Mouse (Mus musculus): ENCODE measurements around the gene Gabrb2. TPM values are rescaled to one million over a fixed set of nuclear protein-coding genes. Genes with fewer than 3 reads are reported as not detected.

The Gabrb2 gene
- polyA plus RNA-seq, 1 experiment from 2014 or later: 4.2 TPM

- Histone ChIP-seq H3K4me3 (replicated peaks; ENCODE audit: low read length) (no peak overlapping the region), H3K4me1 (ENCODE audit: control insufficient read depth, insufficient read depth, low read length) (no peaks in the 10 kb centered on the region), H3K4me2 (ENCODE audit: low read depth, low read length) (no peak overlapping the region), H3K9me3 (replicated peaks; ENCODE audit: control insufficient read depth, low read length) (no peaks in the 10 kb centered on the region), H3K27ac (ENCODE audit: low read length) (no peak overlapping the region), H3K36me3 (ENCODE audit: control insufficient read depth, insufficient read depth, low read length) (no peaks in the 10 kb centered on the region), H3K9ac (ENCODE audit: low read length) (no peak overlapping the region), H3K27me3 (ENCODE audit: control insufficient read depth, insufficient read depth, low read length) (no peaks in the 10 kb centered on the region)
- no peak for ATAC-seq (ENCODE audit: insufficient read depth, low FRiP score)
Measured at GRCm38 (mm10) chr11:42431495-42431894, 11.9 kb downstream of the Gabrb2 start.

GRCm38 (mm10) chr11:42438978-42439377 is 19.4 kb downstream of the Gabrb2 start:
- Histone ChIP-seq H3K36me3 (ENCODE audit: control insufficient read depth, insufficient read depth, low read length) (no peaks in the 10 kb centered on the region), H3K27me3 (ENCODE audit: control insufficient read depth, insufficient read depth, low read length) (no peaks in the 10 kb centered on the region), H3K9ac (ENCODE audit: low read length) (no peak overlapping the region), H3K4me2 (ENCODE audit: low read depth, low read length) (no peak overlapping the region), H3K4me1 (ENCODE audit: control insufficient read depth, insufficient read depth, low read length) (no peaks in the 10 kb centered on the region), H3K9me3 (replicated peaks; ENCODE audit: control insufficient read depth, low read length) (no peaks in the 10 kb centered on the region), H3K27ac (ENCODE audit: low read length) (no peak overlapping the region), H3K4me3 (replicated peaks; ENCODE audit: low read length) (no peak overlapping the region)
- whole genome bisulfite sequencing: 84% methylated on average over 2 of the region's 2 CpGs
- no peak for ATAC-seq (ENCODE audit: insufficient read depth, low FRiP score)

- H3K4me1 ChIP-seq (ENCODE audit: control insufficient read depth, insufficient read depth, low read length): no peaks in the 10 kb centered on the region
- H3K27me3 ChIP-seq (ENCODE audit: control insufficient read depth, insufficient read depth, low read length): no peaks in the 10 kb centered on the region
- no peaks in the 10 kb centered on the region for H3K9me3 ChIP-seq (replicated peaks; ENCODE audit: control insufficient read depth, low read length)
- H3K4me2 ChIP-seq (ENCODE audit: low read depth, low read length): no peak overlapping the region
- no peak overlapping the region for H3K4me3 ChIP-seq (replicated peaks; ENCODE audit: low read length)
- no peaks in the 10 kb centered on the region for H3K36me3 ChIP-seq (ENCODE audit: control insufficient read depth, insufficient read depth, low read length)
- no peak for ATAC-seq (ENCODE audit: insufficient read depth, low FRiP score)
- no peak overlapping the region for H3K9ac ChIP-seq (ENCODE audit: low read length)
- no peak overlapping the region for H3K27ac ChIP-seq (ENCODE audit: low read length)
Measured at GRCm38 (mm10) chr11:42443641-42444040, 24.1 kb downstream of the Gabrb2 start.

- ATAC-seq (ENCODE audit: insufficient read depth, low FRiP score): no peak
- no peak overlapping the region for H3K27ac ChIP-seq (ENCODE audit: low read length)
- H3K27me3 ChIP-seq (ENCODE audit: control insufficient read depth, insufficient read depth, low read length): no peaks in the 10 kb centered on the region
- 71% methylated on average over 4 of the region's 4 CpGs for whole genome bisulfite sequencing
- H3K9me3 ChIP-seq (replicated peaks; ENCODE audit: control insufficient read depth, low read length): no peaks in the 10 kb centered on the region
- H3K4me2 ChIP-seq (ENCODE audit: low read depth, low read length): no peak overlapping the region
- no peak overlapping the region for H3K9ac ChIP-seq (ENCODE audit: low read length)
- H3K4me3 ChIP-seq (replicated peaks; ENCODE audit: low read length): no peak overlapping the region
- no peaks in the 10 kb centered on the region for H3K4me1 ChIP-seq (ENCODE audit: control insufficient read depth, insufficient read depth, low read length)
- H3K36me3 ChIP-seq (ENCODE audit: control insufficient read depth, insufficient read depth, low read length): no peaks in the 10 kb centered on the region
Measured at GRCm38 (mm10) chr11:42448929-42449328, 29.4 kb downstream of the Gabrb2 start.

GRCm38 (mm10) chr11:42464136-42464535 is 44.6 kb downstream of the Gabrb2 start:
- Histone ChIP-seq H3K4me1 (ENCODE audit: control insufficient read depth, insufficient read depth, low read length) (no peaks in the 10 kb centered on the region), H3K9ac (ENCODE audit: low read length) (no peak overlapping the region), H3K4me3 (replicated peaks; ENCODE audit: low read length) (no peak overlapping the region), H3K36me3 (ENCODE audit: control insufficient read depth, insufficient read depth, low read length) (no peaks in the 10 kb centered on the region), H3K9me3 (replicated peaks; ENCODE audit: control insufficient read depth, low read length) (no peaks in the 10 kb centered on the region), H3K27me3 (ENCODE audit: control insufficient read depth, insufficient read depth, low read length) (no peaks in the 10 kb centered on the region), H3K4me2 (ENCODE audit: low read depth, low read length) (no peak overlapping the region), H3K27ac (ENCODE audit: low read length) (no peak overlapping the region)
- 89% methylated on average over 1 of the region's 1 CpGs for WGBS
- ATAC-seq (ENCODE audit: insufficient read depth, low FRiP score): no peak

GRCm38 (mm10) chr11:42468381-42468780 is 48.8 kb downstream of the Gabrb2 start:
- ATAC-seq (ENCODE audit: insufficient read depth, low FRiP score): no peak

GRCm38 (mm10) chr11:42474523-42474922 is 55.0 kb downstream of the Gabrb2 start:
- Histone ChIP-seq H3K27me3 (ENCODE audit: control insufficient read depth, insufficient read depth, low read length) (no peaks in the 10 kb centered on the region), H3K9ac (ENCODE audit: low read length) (no peak overlapping the region), H3K4me2 (ENCODE audit: low read depth, low read length) (no peak overlapping the region), H3K9me3 (replicated peaks; ENCODE audit: control insufficient read depth, low read length) (no peaks in the 10 kb centered on the region), H3K4me3 (replicated peaks; ENCODE audit: low read length) (no peak overlapping the region), H3K27ac (ENCODE audit: low read length) (no peak overlapping the region), H3K36me3 (ENCODE audit: control insufficient read depth, insufficient read depth, low read length) (no peaks in the 10 kb centered on the region), H3K4me1 (ENCODE audit: control insufficient read depth, insufficient read depth, low read length) (no peaks in the 10 kb centered on the region)
- ATAC-seq (ENCODE audit: insufficient read depth, low FRiP score): no peak
- WGBS: 88% methylated on average over 3 of the region's 3 CpGs

More at GRCm38 (mm10) chr11:42468381-42468780, 48.8 kb downstream of the Gabrb2 start:
- WGBS: 79% methylated on average over 3 of the region's 3 CpGs
- H3K27me3 ChIP-seq (ENCODE audit: control insufficient read depth, insufficient read depth, low read length): no peaks in the 10 kb centered on the region
- no peak overlapping the region for H3K27ac ChIP-seq (ENCODE audit: low read length)
- H3K4me1 ChIP-seq (ENCODE audit: control insufficient read depth, insufficient read depth, low read length): no peaks in the 10 kb centered on the region
- no peak overlapping the region for H3K9ac ChIP-seq (ENCODE audit: low read length)
- no peak overlapping the region for H3K4me2 ChIP-seq (ENCODE audit: low read depth, low read length)
- H3K9me3 ChIP-seq (replicated peaks; ENCODE audit: control insufficient read depth, low read length): no peaks in the 10 kb centered on the region
- H3K4me3 ChIP-seq (replicated peaks; ENCODE audit: low read length): no peak overlapping the region
- H3K36me3 ChIP-seq (ENCODE audit: control insufficient read depth, insufficient read depth, low read length): no peaks in the 10 kb centered on the region

- H3K36me3 ChIP-seq (ENCODE audit: control insufficient read depth, insufficient read depth, low read length): no peaks in the 10 kb centered on the region
- H3K4me2 ChIP-seq (ENCODE audit: low read depth, low read length): no peak overlapping the region
- no peaks in the 10 kb centered on the region for H3K4me1 ChIP-seq (ENCODE audit: control insufficient read depth, insufficient read depth, low read length)
- H3K9ac ChIP-seq (ENCODE audit: low read length): no peak overlapping the region
- H3K4me3 ChIP-seq (replicated peaks; ENCODE audit: low read length): no peak overlapping the region
- H3K27me3 ChIP-seq (ENCODE audit: control insufficient read depth, insufficient read depth, low read length): no peaks in the 10 kb centered on the region
- ATAC-seq (ENCODE audit: insufficient read depth, low FRiP score): no peak
- no peaks in the 10 kb centered on the region for H3K9me3 ChIP-seq (replicated peaks; ENCODE audit: control insufficient read depth, low read length)
- no peak overlapping the region for H3K27ac ChIP-seq (ENCODE audit: low read length)
Measured at GRCm38 (mm10) chr11:42487625-42488024, 68.1 kb downstream of the Gabrb2 start.

GRCm38 (mm10) chr11:42501166-42501565 is 81.6 kb downstream of the Gabrb2 start:
- H3K4me3 ChIP-seq (replicated peaks; ENCODE audit: low read length): no peak overlapping the region
- H3K27me3 ChIP-seq (ENCODE audit: control insufficient read depth, insufficient read depth, low read length): no peaks in the 10 kb centered on the region
- no peaks in the 10 kb centered on the region for H3K4me1 ChIP-seq (ENCODE audit: control insufficient read depth, insufficient read depth, low read length)
- no peak overlapping the region for H3K27ac ChIP-seq (ENCODE audit: low read length)
- no peaks in the 10 kb centered on the region for H3K9me3 ChIP-seq (replicated peaks; ENCODE audit: control insufficient read depth, low read length)
- H3K4me2 ChIP-seq (ENCODE audit: low read depth, low read length): no peak overlapping the region
- ATAC-seq (ENCODE audit: insufficient read depth, low FRiP score): no peak
- H3K9ac ChIP-seq (ENCODE audit: low read length): no peak overlapping the region
- H3K36me3 ChIP-seq (ENCODE audit: control insufficient read depth, insufficient read depth, low read length): no peaks in the 10 kb centered on the region

- Histone ChIP-seq H3K27me3 (ENCODE audit: control insufficient read depth, insufficient read depth, low read length) (no peaks in the 10 kb centered on the region), H3K4me3 (replicated peaks; ENCODE audit: low read length) (no peak overlapping the region), H3K4me1 (ENCODE audit: control insufficient read depth, insufficient read depth, low read length) (no peaks in the 10 kb centered on the region), H3K36me3 (ENCODE audit: control insufficient read depth, insufficient read depth, low read length) (no peaks in the 10 kb centered on the region), H3K4me2 (ENCODE audit: low read depth, low read length) (no peak overlapping the region), H3K9me3 (replicated peaks; ENCODE audit: control insufficient read depth, low read length) (no peaks in the 10 kb centered on the region), H3K27ac (ENCODE audit: low read length) (no peak overlapping the region), H3K9ac (ENCODE audit: low read length) (no peak overlapping the region)
- WGBS: 82% methylated on average over 2 of the region's 2 CpGs
- ATAC-seq (ENCODE audit: insufficient read depth, low FRiP score): no peak
Measured at GRCm38 (mm10) chr11:42505436-42505835, 85.9 kb downstream of the Gabrb2 start.

All from stomach, embryonic 16.5 days (tissue).